Mouse (Mus musculus) forebrain, embryonic 16.5 days (tissue): ENCODE measurements around the gene Ms4a4c. TPM values are rescaled to one million over a fixed set of nuclear protein-coding genes. Genes with fewer than 3 reads are reported as not detected.

Source experiments
- ATAC-seq: fragments of 200-750 bp; cut with Nextera tagmentation; 2 replicates; pipeline ENCODE4 v1.8.0; 2017; ENCODE audit warnings: mild to moderate bottlenecking, moderate library complexity
- H3K27ac ChIP-seq: fragments of 300-500 bp; sonication (generic); 2 replicates; pipeline ENCODE4 v1.5.1; 2014; ENCODE audit warnings: low read length, control low read depth
- H3K27me3 ChIP-seq: fragments of 300-500 bp; sonication (generic); replicated peaks from 2 replicates; pipeline ENCODE4 v1.6.1; 2014; ENCODE audit warnings: low read length; ENCODE audit not compliant: control insufficient read depth, insufficient read depth
- H3K36me3 ChIP-seq: fragments of 300-500 bp; sonication (generic); 2 replicates; pipeline ENCODE4 v1.6.1; 2014; ENCODE audit not compliant: control insufficient read depth, insufficient read depth
- H3K4me1 ChIP-seq: fragments of 300-500 bp; sonication (generic); replicated peaks from 2 replicates; pipeline ENCODE4 v1.6.1; 2014; ENCODE audit warnings: low read length; ENCODE audit not compliant: control insufficient read depth, insufficient read depth
- H3K4me2 ChIP-seq: fragments of 300-500 bp; sonication (generic); 2 replicates; pipeline ENCODE4 v1.6.1; 2014; ENCODE audit warnings: mild to moderate bottlenecking, low read length, control low read depth
- H3K4me3 ChIP-seq: fragments of 300-500 bp; sonication (generic); replicated peaks from 2 replicates; pipeline ENCODE4 v1.5.1; 2014; ENCODE audit warnings: mild to moderate bottlenecking, low read length, control low read depth
- H3K9ac ChIP-seq: fragments of 300-500 bp; sonication (generic); replicated peaks from 2 replicates; pipeline ENCODE4 v1.6.1; 2014; ENCODE audit warnings: low read depth, low read length, control low read depth
- H3K9me3 ChIP-seq: fragments of 300-500 bp; sonication (generic); 2 replicates; pipeline ENCODE4 v1.6.1; 2016; ENCODE audit warnings: low read length; ENCODE audit not compliant: control insufficient read depth
- WGBS: fragments of 180-500 bp; shearing (Covaris S2); extraction: QIAGEN DNeasy Blood & Tissue Kit; methylation state at CpG from one replicate; pipeline ENCODE4 v1.1.7; 2014; 5-methylcytosine and 5-hydroxymethylcytosine counted together
- polyA plus RNA-seq: library from polyadenylated mRNA; unstranded; fragments of >200 nt; fragmentation: Nextera tagmentation; extraction: Ambion mirVana; gene quantifications from 2 replicates; pipeline ENCODE4 v1.2.1, GENCODE M21; 2015

Ms4a4c gene
- not detected in 2 replicates for polyA plus RNA-seq

DNA sequence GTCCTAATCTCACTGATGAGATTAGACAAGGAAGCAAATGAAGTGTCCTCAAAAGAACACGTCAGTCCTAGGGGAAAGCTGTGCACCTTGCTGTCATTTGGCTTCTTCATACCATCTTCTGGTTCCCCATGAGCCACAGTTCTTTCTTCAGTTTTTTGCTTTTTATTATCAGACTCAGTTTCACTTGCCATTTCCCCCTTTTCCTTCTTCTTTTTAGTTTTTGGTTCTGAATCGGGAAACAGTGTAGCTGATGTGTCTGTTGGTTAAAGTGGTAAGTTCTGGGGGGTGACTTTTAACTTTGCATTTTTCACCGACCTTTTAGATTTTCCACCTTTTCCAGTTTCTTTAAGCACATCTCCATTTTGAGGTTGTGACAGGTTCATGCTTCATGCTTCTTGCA is at the start of gene Ms4a4c:
Gene Ms4a4c, plus strand, starts transcription at position 244 of the 400 bp plus-strand sequence.
- no peak within 1 kb of the TSS for H3K4me3 ChIP-seq
- 90% methylated on average over 3 of the region's 3 CpGs for WGBS
- H3K4me2 ChIP-seq, result no peak within 1 kb of the TSS
- no peaks in the 10 kb centered on the region for H3K27me3 ChIP-seq
- H3K4me1 ChIP-seq, result no peaks in the 10 kb centered on the region
- H3K36me3 ChIP-seq, result no peaks in the 10 kb centered on the region
- H3K27ac ChIP-seq, result no peak within 1 kb of the TSS
- ATAC-seq, result no peak
- H3K9me3 ChIP-seq, result no peaks in the 10 kb centered on the region
- H3K9ac ChIP-seq, result no peak within 1 kb of the TSS

GRCm38 (mm10) chr19:11355730-11356129 is 48.8 kb upstream of the Ms4a4c start:
- H3K36me3 ChIP-seq, result no peaks in the 10 kb centered on the region
- H3K4me3 ChIP-seq, result no peak overlapping the region
- no peak for ATAC-seq
- WGBS, result 89% methylated on average over 7 of the region's 7 CpGs
- no peaks in the 10 kb centered on the region for H3K27me3 ChIP-seq
- H3K4me2 ChIP-seq, result no peak overlapping the region
- H3K9ac ChIP-seq, result no peak overlapping the region
- no peaks in the 10 kb centered on the region for H3K9me3 ChIP-seq
- H3K4me1 ChIP-seq, result no peaks in the 10 kb centered on the region
- H3K27ac ChIP-seq, result no peak overlapping the region

DNA sequence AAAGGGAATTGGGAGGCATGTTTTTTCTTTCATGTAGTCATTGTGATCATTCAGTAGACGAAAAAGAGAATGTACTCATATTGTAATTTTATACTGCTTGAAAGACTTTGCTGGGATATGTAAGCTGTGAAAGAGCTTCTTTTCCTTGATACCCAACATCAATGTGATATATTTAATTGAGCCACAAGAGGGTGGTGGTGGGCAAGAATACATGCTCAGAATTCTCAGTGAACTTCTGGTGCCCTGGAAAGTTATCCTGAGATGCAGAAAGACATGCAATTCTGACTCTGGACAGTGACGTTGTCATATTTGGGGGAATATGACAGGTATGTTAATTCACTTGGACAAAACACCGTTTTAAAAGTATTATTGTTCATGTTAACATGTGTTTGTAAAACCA is 44.5 kb upstream of the Ms4a4c start:
- Histone ChIP-seq H3K36me3 (no peaks in the 10 kb centered on the region), H3K4me1 (no peaks in the 10 kb centered on the region), H3K27ac (no peak overlapping the region), H3K9me3 (no peaks in the 10 kb centered on the region), H3K4me3 (no peak overlapping the region), H3K27me3 (no peaks in the 10 kb centered on the region), H3K4me2 (no peak overlapping the region), H3K9ac (no peak overlapping the region)
- ATAC-seq, result no peak
- 70% methylated on average over 3 of the region's 3 CpGs for WGBS

GRCm38 (mm10) chr19:11362002-11362401 is 42.6 kb upstream of the Ms4a4c start:
- H3K27ac ChIP-seq, result no peak overlapping the region
- H3K4me1 ChIP-seq, result no peaks in the 10 kb centered on the region
- no peaks in the 10 kb centered on the region for H3K27me3 ChIP-seq
- H3K9ac ChIP-seq, result no peak overlapping the region
- no peak overlapping the region for H3K4me3 ChIP-seq
- no peaks in the 10 kb centered on the region for H3K9me3 ChIP-seq
- H3K36me3 ChIP-seq, result no peaks in the 10 kb centered on the region
- no peak for ATAC-seq
- H3K4me2 ChIP-seq, result no peak overlapping the region

DNA sequence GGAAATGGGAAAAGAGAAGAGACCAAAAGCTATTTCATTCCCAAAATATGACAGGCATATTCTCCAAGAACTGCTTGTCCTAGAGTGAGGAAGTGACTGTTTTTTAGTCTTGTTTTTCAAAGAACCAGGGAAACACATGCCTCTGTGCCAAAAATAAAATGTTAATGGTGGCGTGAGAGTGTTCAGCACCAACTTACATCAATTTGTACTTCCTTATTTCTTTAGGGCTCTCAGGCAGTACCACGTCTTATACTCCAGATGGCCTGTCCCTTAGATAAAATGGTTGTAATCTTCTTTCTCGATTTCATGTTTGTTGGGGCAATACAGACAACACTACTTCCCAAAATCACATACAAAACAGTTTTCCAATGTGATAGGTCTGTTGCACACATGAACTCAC is 36.3 kb upstream of the Ms4a4c start:
- Histone ChIP-seq H3K4me1 (no peaks in the 10 kb centered on the region), H3K4me3 (no peak overlapping the region), H3K27ac (no peak overlapping the region), H3K36me3 (no peaks in the 10 kb centered on the region), H3K9ac (no peak overlapping the region), H3K27me3 (no peaks in the 10 kb centered on the region), H3K9me3 (no peaks in the 10 kb centered on the region), H3K4me2 (no peak overlapping the region)
- WGBS, result 83% methylated on average over 3 of the region's 3 CpGs
- no peak for ATAC-seq

DNA sequence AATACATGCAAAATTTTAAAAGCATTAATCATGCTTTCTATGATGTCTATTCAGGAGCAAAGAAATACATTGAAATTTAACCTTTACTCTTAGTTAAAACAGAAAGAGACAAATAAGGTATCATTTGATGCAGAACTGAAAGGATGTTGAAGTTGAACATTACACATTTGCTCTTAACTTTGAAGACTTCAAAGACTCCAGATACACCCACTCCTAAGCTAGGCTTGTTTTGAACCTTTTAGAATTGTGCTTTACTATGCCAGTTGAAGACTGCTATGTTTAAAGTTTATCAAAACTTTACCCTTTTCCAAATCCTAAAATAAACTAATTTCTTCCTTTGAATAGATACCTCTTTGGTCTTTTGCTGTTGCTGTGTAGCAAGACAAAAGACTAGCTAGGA is 33.4 kb upstream of the Ms4a4c start:
- no peak overlapping the region for H3K4me3 ChIP-seq
- no peak overlapping the region for H3K27ac ChIP-seq
- H3K36me3 ChIP-seq, result no peaks in the 10 kb centered on the region
- no peaks in the 10 kb centered on the region for H3K4me1 ChIP-seq
- ATAC-seq, result no peak
- H3K9me3 ChIP-seq, result no peaks in the 10 kb centered on the region
- no peak overlapping the region for H3K4me2 ChIP-seq
- no peaks in the 10 kb centered on the region for H3K27me3 ChIP-seq
- H3K9ac ChIP-seq, result no peak overlapping the region

GRCm38 (mm10) chr19:11375273-11375672 is 29.3 kb upstream of the Ms4a4c start, which contains the start of gene Ms4a4a:
Ms4a4a (plus strand) TSS chr19:11375523.
- Histone ChIP-seq H3K4me1 (no peaks in the 10 kb centered on the region), H3K4me2 (no peak within 1 kb of the TSS), H3K27me3 (no peaks in the 10 kb centered on the region), H3K27ac (no peak within 1 kb of the TSS), H3K4me3 (no peak within 1 kb of the TSS), H3K9ac (no peak within 1 kb of the TSS), H3K9me3 (no peaks in the 10 kb centered on the region), H3K36me3 (no peaks in the 10 kb centered on the region)
- no peak for ATAC-seq
- WGBS, result 84% methylated on average over 2 of the region's 2 CpGs

- Histone ChIP-seq H3K9ac (no peak overlapping the region), H3K36me3 (no peaks in the 10 kb centered on the region), H3K9me3 (no peaks in the 10 kb centered on the region), H3K27me3 (no peaks in the 10 kb centered on the region), H3K4me1 (no peaks in the 10 kb centered on the region), H3K27ac (no peak overlapping the region), H3K4me2 (no peak overlapping the region), H3K4me3 (no peak overlapping the region)
- no peak for ATAC-seq
- WGBS, result 69% methylated on average over 2 of the region's 2 CpGs
Measured at GRCm38 (mm10) chr19:11376399-11376798, 28.2 kb upstream of the Ms4a4c start.

DNA sequence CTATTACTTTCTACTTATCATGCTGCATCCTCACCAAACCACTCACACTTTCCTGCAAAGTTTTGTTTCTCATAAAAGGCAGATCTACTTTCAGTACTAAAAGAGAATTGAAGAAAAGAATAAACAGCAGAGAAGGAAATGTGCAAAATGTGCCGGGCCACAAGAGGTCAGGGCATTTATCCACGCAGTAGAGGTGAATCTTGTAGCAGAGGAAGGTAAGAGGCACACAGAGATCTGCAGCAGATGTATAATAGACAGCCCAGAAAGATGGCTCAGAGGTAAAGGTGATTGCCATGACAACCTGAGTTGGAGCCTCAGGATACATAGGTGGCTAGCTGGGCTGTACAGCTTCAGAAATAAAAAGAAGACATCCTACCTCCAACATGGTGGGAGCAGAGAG is 17.5 kb upstream of the Ms4a4c start:
- no peak for ATAC-seq
- Histone ChIP-seq H3K4me3 (no peak overlapping the region), H3K9me3 (no peaks in the 10 kb centered on the region), H3K4me2 (no peak overlapping the region), H3K27me3 (no peaks in the 10 kb centered on the region), H3K4me1 (no peaks in the 10 kb centered on the region), H3K36me3 (no peaks in the 10 kb centered on the region), H3K27ac (no peak overlapping the region), H3K9ac (no peak overlapping the region)
- WGBS, result 87% methylated on average over 2 of the region's 2 CpGs

DNA sequence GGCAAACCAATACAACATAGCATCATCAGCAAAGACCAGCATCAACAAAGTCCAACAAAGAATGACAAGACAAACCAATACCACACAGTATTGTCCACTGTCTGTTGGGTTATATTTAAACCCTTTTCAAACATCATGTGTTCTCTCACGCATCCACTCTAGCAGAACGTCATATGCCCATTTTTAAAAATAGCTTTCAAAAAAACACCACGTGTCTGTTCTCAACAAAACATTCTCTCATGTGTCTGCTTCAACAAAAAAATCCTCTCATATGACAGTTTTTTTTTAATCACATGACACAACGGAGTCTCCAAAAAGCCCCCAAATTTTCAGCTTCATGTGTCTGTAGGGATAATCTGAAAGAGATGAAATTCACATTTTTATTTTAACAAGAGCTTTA is 16.9 kb upstream of the Ms4a4c start:
- Histone ChIP-seq H3K27ac (no peak overlapping the region), H3K9me3 (no peaks in the 10 kb centered on the region), H3K27me3 (no peaks in the 10 kb centered on the region), H3K4me2 (no peak overlapping the region), H3K4me1 (no peaks in the 10 kb centered on the region), H3K9ac (no peak overlapping the region), H3K36me3 (no peaks in the 10 kb centered on the region), H3K4me3 (no peak overlapping the region)
- 84% methylated on average over 4 of the region's 4 CpGs for WGBS
- no peak for ATAC-seq
